Mouse (Mus musculus) activated CD4-positive, CD25-positive, alpha-beta regulatory T cell, adult 4 months (primary cell): ENCODE data around the gene Dnase1l1. TPM values are rescaled to one million over a fixed set of nuclear protein-coding genes. Genes with fewer than 3 reads are reported as not detected.

Experiments
- ATAC-seq: one replicate; pipeline ENCODE4 v1.8.0; 2017
- polyA plus RNA-seq, 2 experiments: library from polyadenylated mRNA; unstranded; fragments of 100-300 nt; shearing (Covaris generic); gene quantifications; one replicate each; pipeline ENCODE4 v1.2.1; 2017

Gene Dnase1l1
- polyA plus RNA-seq, 2 experiments from 2014 or later: 16.6 to 18.5 TPM

DNA sequence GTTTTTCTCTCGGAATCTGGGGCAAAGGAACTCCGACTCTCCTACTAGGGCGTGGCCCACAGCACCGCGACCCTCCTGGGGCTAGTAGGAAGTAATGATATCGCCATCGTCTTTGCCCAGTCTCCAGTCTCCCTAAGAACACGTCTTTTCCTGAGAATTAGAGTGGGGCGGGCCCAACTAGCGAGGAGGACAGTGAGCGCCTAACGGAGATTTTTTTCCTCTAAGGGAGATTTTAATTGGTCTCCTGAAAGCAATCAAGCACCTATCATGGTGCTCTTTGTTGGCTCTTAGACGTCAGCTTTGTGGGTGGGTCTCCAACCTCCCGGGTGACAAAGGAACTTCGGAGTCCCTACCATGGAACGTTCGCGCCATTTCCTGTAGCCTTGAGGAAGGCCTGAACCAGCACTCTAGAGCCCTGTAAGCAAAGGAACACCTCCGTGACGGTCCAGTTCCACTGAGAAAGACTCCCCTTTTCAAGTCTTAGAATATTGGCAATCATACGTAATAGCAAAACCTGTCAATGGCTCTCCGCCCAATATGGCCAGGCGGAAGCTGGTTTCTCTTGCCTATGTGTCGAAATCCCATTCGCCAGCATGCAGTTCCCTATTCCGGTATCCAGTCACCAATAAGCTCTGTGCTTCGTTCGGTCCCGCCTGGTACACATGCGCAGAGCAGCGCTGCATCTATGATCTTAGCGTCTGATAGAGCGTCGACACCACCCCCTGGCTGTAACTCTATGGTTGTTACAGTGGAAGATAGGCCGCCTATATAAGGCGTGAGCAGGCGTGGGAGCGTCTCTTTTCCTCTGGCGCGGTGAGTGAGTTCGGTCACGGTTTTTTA lies 11.9 kb downstream of the Dnase1l1 start, which contains the start of gene Rpl10:
Gene Rpl10, plus strand, starts transcription at position 751 of the 840 bp plus-strand sequence.
- peak; percentile 81 for ATAC-seq

- no peak for ATAC-seq
Measured at GRCm38 (mm10) chrX:74269736-74270061, 12.4 kb downstream of the Dnase1l1 start.

GRCm38 (mm10) chrX:74257746-74258145 lies 24.4 kb downstream of the Dnase1l1 start:
- ATAC-seq: no peak

GRCm38 (mm10) chrX:74254888-74255565 lies 27.1 kb downstream of the Dnase1l1 start:
- no peak for ATAC-seq

- peak; percentile 93 for ATAC-seq
Measured at GRCm38 (mm10) chrX:74254153-74254887, 27.8 kb downstream of the Dnase1l1 start, which contains the start of gene Emd. Gene Emd, plus strand, starts transcription at chrX:74254687.

GRCm38 (mm10) chrX:74249615-74250014 lies 32.5 kb downstream of the Dnase1l1 start, which contains the start of gene Flna:
Gene Flna, minus strand, starts transcription at chrX:74249820.
- no peak for ATAC-seq

DNA sequence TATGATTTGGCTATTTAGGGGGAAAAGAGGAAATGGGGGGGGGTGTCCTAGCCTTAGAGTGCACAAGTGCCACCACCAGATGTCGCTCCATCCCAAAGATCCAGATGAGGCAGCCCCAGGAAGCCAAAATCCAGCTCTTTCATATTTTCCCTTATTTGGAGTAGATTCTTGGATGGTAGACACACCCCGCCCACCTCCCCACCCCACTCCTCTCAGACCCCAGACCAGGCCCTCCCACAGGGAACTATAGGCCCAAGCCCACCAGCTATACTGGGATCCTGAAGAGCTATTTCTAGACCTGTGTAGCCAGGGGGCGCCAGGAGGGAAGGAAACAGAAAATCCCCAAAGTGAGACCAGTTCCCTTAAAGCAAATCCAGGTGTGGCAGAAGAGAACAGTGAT lies 33.5 kb downstream of the Dnase1l1 start:
- ATAC-seq: no peak

GRCm38 (mm10) chrX:74246693-74247092 lies 35.4 kb downstream of the Dnase1l1 start:
- ATAC-seq: peak; percentile 3

GRCm38 (mm10) chrX:74246213-74246681 lies 35.9 kb downstream of the Dnase1l1 start:
- ATAC-seq: peak; percentile 58

DNA sequence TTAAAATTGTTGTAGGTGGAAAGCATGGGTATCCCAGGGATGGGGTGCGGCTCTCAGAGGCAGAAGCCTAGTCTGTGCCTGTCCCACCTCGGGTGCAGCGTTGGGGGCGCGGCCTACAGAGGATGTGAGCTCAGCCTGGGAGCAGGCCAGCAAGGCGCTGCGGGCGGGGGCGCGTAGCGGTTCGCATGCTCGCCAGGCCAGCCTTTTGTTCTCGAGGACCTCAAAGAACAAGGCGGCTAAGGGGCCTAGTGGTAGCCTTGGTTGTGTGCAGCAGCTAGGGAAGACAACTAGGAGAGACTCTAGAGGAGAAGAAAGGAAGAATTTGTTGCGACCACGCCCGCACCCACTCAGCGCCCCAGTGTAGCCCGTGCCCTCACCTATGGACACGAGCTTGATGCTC lies 36.5 kb downstream of the Dnase1l1 start:
- ATAC-seq: peak; percentile 38

- no peak for ATAC-seq
Measured at GRCm38 (mm10) chrX:74245107-74245506, 37.0 kb downstream of the Dnase1l1 start.

DNA sequence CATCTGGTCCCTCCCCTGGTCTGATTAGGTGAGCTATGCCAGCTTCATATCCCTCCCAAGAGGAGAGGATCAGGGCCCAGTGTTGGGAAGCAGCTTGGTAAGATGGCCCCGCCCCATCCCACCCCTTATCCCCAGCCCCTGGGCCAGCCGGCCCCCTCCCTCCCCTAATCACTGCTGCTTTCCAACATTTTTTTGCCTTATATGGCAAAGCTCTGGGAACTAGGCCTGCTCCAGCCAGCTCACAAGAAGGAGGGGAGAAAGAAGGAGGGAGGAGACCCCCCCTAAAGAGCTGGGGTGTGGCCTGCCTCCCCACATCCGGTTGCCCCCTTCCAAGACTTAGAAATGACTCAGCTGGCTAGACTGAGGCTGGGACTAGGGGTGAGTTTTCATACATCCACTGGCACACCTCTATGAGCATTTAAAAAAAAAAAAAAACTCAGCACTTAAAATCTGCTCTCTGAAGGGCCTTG lies 37.5 kb downstream of the Dnase1l1 start:
- ATAC-seq: no peak

- ATAC-seq: peak; percentile 69
Measured at GRCm38 (mm10) chrX:74243807-74244206, 38.3 kb downstream of the Dnase1l1 start.

DNA sequence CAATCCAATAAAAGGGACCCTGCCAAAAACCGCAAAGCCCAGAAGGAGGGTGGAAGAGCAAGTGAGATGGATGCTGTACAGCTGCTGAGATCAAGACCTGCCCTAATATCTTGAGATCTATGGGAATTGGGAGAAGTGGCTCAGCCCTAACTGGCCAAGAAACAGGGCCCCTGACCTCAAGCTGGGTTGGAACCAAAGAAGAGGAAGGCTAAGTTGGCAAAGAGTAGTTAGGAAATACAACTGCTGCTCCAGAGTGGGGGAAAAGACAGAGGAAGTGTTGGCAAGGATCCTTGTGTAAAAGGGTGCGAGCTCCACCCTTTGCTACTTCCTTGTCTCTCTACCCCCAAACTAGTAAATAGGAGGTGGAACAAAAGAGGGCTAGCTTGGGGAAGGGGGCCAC lies 38.7 kb downstream of the Dnase1l1 start:
- ATAC-seq: no peak

DNA sequence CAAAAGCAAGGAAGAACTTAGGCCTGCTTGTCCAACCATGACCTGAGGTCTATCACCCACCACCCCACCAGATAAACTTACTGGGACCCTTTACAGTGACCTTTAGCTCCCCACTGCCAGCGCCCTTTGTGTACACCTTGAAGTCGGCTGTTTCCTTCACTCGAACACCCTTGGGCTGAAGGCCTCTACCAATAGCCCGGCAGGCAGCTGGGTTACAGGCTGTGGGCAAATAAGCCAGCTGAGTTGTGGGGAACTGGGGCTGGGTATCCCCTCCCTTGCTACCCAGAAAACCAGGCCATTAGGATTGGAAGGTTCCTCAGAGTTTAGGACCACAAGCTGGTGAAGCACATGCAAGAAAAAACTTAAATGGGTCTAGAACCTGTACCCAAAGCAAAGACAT lies 41.8 kb downstream of the Dnase1l1 start:
- no peak for ATAC-seq

GRCm38 (mm10) chrX:74233196-74233595 lies 48.9 kb downstream of the Dnase1l1 start:
- ATAC-seq: no peak

DNA sequence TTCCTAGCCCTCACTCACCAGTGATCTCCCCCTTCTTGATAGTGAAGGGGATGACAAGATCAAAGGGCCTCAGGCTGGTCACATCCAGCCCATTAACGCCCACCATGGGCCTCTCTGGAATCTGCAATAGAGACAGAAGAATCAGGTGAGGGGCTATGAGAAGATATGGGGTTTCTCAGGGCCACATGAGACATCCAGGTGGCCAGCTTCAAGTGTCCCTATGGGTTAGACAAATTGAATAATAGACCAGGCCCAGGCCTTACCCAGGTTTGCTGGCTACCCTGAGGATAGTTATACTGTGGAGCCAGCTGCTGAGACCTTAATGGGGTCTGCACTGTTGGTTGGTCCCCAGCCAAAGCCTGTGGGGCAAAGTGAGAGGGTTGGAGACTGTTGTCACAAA lies 52.1 kb downstream of the Dnase1l1 start:
- ATAC-seq: no peak

Other genes with a start within 250 kb of the Dnase1l1 start
- gene Opn1mw, start 154.9 kb downstream of the Dnase1l1 start, polyA plus RNA-seq: not detected
- gene Mecp2, start 147.0 kb downstream of the Dnase1l1 start, polyA plus RNA-seq: 10 to 100 TPM; 16.3 to 18.2 TPM
- gene Tex28, start 114.5 kb downstream of the Dnase1l1 start, polyA plus RNA-seq: not detected
- 1 to 10 TPM; 2.6 to 4.5 TPM for gene Tktl1, start 105.1 kb downstream of the Dnase1l1 start, polyA plus RNA-seq
- gene Flna, start 32.5 kb downstream of the Dnase1l1 start, polyA plus RNA-seq: 100 to 1,000 TPM; 202 to 298 TPM
- gene Emd, start 27.6 kb downstream of the Dnase1l1 start, polyA plus RNA-seq: 10 to 100 TPM; 47.0 to 48.0 TPM
- 1,000 to 10,000 TPM in 1 of 2 experiments, 100 to 1,000 TPM in 1; 640 to 1,689 TPM for gene Rpl10, start 11.5 kb downstream of the Dnase1l1 start, polyA plus RNA-seq
- gene Taz, start 425 bp downstream of the Dnase1l1 start, polyA plus RNA-seq: 10 to 100 TPM; 42.1 to 51.3 TPM
- gene Atp6ap1, start 14.8 kb upstream of the Dnase1l1 start, polyA plus RNA-seq: 100 to 1,000 TPM; 139 to 153 TPM
- 100 to 1,000 TPM; 176 to 227 TPM for gene Gdi1, start 22.7 kb upstream of the Dnase1l1 start, polyA plus RNA-seq
- 10 to 100 TPM; 63.2 to 71.0 TPM for gene Fam50a, start 30.7 kb upstream of the Dnase1l1 start, polyA plus RNA-seq
- 1 to 10 TPM in 1 of 2 experiments, under 1 TPM in 1; 0.74 to 2.5 TPM for gene Plxna3, start 46.7 kb upstream of the Dnase1l1 start, polyA plus RNA-seq
- 10 to 100 TPM; 70.4 to 87.6 TPM for gene Lage3, start 71.3 kb upstream of the Dnase1l1 start, polyA plus RNA-seq
- 10 to 100 TPM; 57.4 to 70.9 TPM for gene Ubl4a, start 90.9 kb upstream of the Dnase1l1 start, polyA plus RNA-seq
- 10 to 100 TPM; 22.4 to 34.2 TPM for gene Slc10a3, start 91.0 kb upstream of the Dnase1l1 start, polyA plus RNA-seq
- 10 to 100 TPM; 17.6 to 27.2 TPM for gene Fam3a, start 110.9 kb upstream of the Dnase1l1 start, polyA plus RNA-seq
- gene Ikbkg, start 111.0 kb upstream of the Dnase1l1 start, polyA plus RNA-seq: 10 to 100 TPM; 35.4 to 38.5 TPM
- gene G6pdx, start 146.9 kb upstream of the Dnase1l1 start, polyA plus RNA-seq: 10 to 100 TPM; 31.7 to 37.7 TPM
- not detected for gene Gm6880, start 199.1 kb upstream of the Dnase1l1 start, polyA plus RNA-seq